Mouse (Mus musculus): ENCODE results near the gene Impg1. TPM values are rescaled to one million over a fixed set of nuclear protein-coding genes. Genes with fewer than 3 reads are reported as not detected.

The Impg1 gene
- polyA plus RNA-seq (2015; fragmentation: Illumina TruSeq; extraction: RNeasy Lipid Tissue Mini Kit (QIAGEN cat#74804); ENCODE audit: low read depth, low replicate concordance): 0.85 TPM

GRCm38 (mm10) chr9:80465381-80465780 is at the start of gene Impg1:
Gene Impg1 (minus strand): TSS chr9:80465481.

